Comparison of ENCODE assay signal across 8 mouse cellular contexts in the genomic region with DNA sequence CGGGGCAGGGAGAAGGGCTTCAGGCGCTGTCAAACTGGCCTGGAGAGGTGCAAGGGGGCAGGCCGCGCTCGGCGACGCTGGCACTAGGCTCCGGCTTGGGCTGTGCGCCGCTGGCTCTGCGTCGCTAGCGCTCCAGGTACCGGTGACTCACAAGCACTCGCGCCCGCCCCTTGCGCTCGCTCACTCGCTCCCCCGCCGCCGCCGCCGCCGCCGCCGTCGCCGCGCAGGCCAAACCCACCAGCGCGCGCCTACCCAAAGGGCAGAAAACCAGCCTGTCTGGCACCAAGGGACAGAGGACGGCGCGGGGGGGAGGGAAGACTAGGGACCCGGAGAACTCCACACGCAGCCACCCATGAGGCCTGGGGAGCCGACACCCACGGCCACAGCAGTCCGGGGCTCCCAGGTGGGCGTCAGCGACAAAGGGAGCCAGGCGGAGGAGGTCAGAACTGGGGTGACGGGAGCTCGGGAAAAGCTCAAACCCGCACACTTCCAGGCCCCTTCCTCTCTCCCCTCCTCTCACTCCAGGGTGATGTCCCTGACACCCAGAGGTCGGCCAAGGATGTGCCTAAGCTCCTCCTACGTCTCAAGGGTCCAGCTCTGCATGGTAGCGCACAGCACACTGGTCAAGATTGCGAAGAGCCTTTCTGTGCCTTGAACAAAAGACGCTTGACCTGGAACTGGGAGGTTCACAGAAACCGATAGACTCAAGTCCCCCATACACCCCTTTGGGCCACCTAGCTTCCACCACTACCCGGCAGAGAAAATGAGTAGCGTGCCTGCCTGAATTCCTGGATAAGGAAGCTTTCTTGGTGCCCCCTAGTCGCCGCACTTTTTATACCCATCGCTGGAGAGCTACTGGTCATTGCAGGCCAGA. TPM values are rescaled to one million over a fixed set of nuclear protein-coding genes. Genes with fewer than 3 reads are reported as not detected.
DNase-seq lines count a peak whose midpoint lies in the region; ATAC-seq and TF ChIP-seq lines count a peak whose summit lies in the region.

Gene Nebl (minus strand): TSS at position 508 of the 874 bp plus-strand sequence.

- peak within 1 kb of the TSS; percentile 64 for H3K9ac ChIP-seq in embryonic facial prominence, embryonic 12.5 days
- peak within 1 kb of the TSS; percentile 63 for H3K9ac ChIP-seq in heart, embryonic 16.5 days (ENCODE audit: low read length)
- H3K9ac ChIP-seq in lung, embryonic 14.5 days: peak within 1 kb of the TSS; percentile 65

- H3K27ac ChIP-seq in embryonic facial prominence, embryonic 12.5 days: no peak within 1 kb of the TSS
- no peak within 1 kb of the TSS; the same call in 1 of the 2 replicates for H3K27ac ChIP-seq in heart, embryonic 16.5 days (ENCODE audit: low read length)
- peak within 1 kb of the TSS; percentile 69 for H3K27ac ChIP-seq in lung, embryonic 14.5 days (ENCODE audit: low read depth)
- H3K27ac ChIP-seq in olfactory bulb, adult 2 months (ENCODE audit: insufficient read depth, low read depth, low read length): peak within 1 kb of the TSS; percentile 58

- DNase-seq in CD4-positive, CD25-positive, alpha-beta regulatory T cell, adult 2 months (ENCODE audit: low read depth, low spot score): peak; percentile 77
- DNase-seq in adrenal gland, adult 2 months: peak; percentile 79
- DNase-seq in layer of hippocampus, adult 9-10 months (ENCODE audit: low spot score): peak; percentile 22
- peak; percentile 79 for DNase-seq in lung, embryonic 14.5 days

- no peaks in the 10 kb centered on the region for H3K36me3 ChIP-seq in embryonic facial prominence, embryonic 12.5 days
- H3K36me3 ChIP-seq in heart, embryonic 16.5 days (ENCODE audit: control insufficient read depth, insufficient read depth): no peaks in the 10 kb centered on the region
- H3K36me3 ChIP-seq in lung, embryonic 14.5 days (ENCODE audit: insufficient read depth): 0 out of 2 replicates have a peak, but pooled peaks cover 4% of the 10 kb centered on the region

- peaks cover 35% of the 10 kb centered on the region for H3K27me3 ChIP-seq in embryonic facial prominence, embryonic 12.5 days
- H3K27me3 ChIP-seq in heart, embryonic 16.5 days (ENCODE audit: control insufficient read depth, insufficient read depth, low read length): peaks cover 15% of the 10 kb centered on the region
- peaks cover 5% of the 10 kb centered on the region for H3K27me3 ChIP-seq in lung, embryonic 14.5 days (ENCODE audit: insufficient read depth, low read length)

- peak; percentile 38; the same call in 1 of the 2 replicates for TF ChIP-seq POLR2A in olfactory bulb, adult 2 months (IDR thresholded peaks at IDR 0.05; ENCODE audit: insufficient read depth, low read depth, low read length)

- H3K4me3 ChIP-seq in embryonic facial prominence, embryonic 12.5 days: peak within 1 kb of the TSS; percentile 63
- peak within 1 kb of the TSS; percentile 69 for H3K4me3 ChIP-seq in heart, embryonic 16.5 days (ENCODE audit: low read length)
- peak within 1 kb of the TSS; percentile 67 for H3K4me3 ChIP-seq in lung, embryonic 14.5 days (ENCODE audit: low read depth, low read length)
- H3K4me3 ChIP-seq in olfactory bulb, adult 2 months (ENCODE audit: insufficient read depth, low read depth, low read length): peak within 1 kb of the TSS; percentile 65

- peak; percentile 79 for ATAC-seq in embryonic facial prominence, embryonic 12.5 days (ENCODE audit: insufficient number of reproducible peaks, insufficient read depth, low FRiP score, low TSS enrichment)
- ATAC-seq in heart, embryonic 16.5 days (replicated peaks; ENCODE audit: extremely low read depth, insufficient read depth, low FRiP score): peak; percentile 88
- ATAC-seq in lung, embryonic 14.5 days (ENCODE audit: insufficient read depth): peak; percentile 89
- no peak for ATAC-seq in erythroid progenitor cell, adult 5-6 weeks (replicated peaks; ENCODE audit: low FRiP score, poor library complexity, severe bottlenecking)

- peak within 1 kb of the TSS; percentile 97 for H3K4me2 ChIP-seq in embryonic facial prominence, embryonic 12.5 days (replicated peaks)
- peak within 1 kb of the TSS; percentile 99 for H3K4me2 ChIP-seq in heart, embryonic 16.5 days (ENCODE audit: low read depth, low read length)
- peak within 1 kb of the TSS; percentile 95 for H3K4me2 ChIP-seq in lung, embryonic 14.5 days

- TF ChIP-seq CTCF in lung, embryonic 14.5 days (IDR thresholded peaks at IDR 0.05; ENCODE audit: low read depth): peak; percentile 33
- no peak for TF ChIP-seq CTCF in olfactory bulb, adult 2 months (IDR thresholded peaks at IDR 0.05; ENCODE audit: insufficient read depth, low read depth, low read length)

- H3K9me3 ChIP-seq in embryonic facial prominence, embryonic 12.5 days: no peaks in the 10 kb centered on the region
- no peaks in the 10 kb centered on the region for H3K9me3 ChIP-seq in heart, embryonic 16.5 days (replicated peaks; ENCODE audit: control insufficient read depth, low read length)
- no peaks in the 10 kb centered on the region for H3K9me3 ChIP-seq in lung, embryonic 14.5 days (ENCODE audit: low read depth, low read length)

- under 1% methylated on average over 59 of the region's 59 CpGs for WGBS in embryonic facial prominence, embryonic 12.5 days
- WGBS in heart, embryonic 16.5 days: under 1% methylated on average over 55 of the region's 59 CpGs
- under 1% methylated on average over 59 of the region's 59 CpGs for WGBS in lung, embryonic 14.5 days
- WGBS in olfactory bulb, adult 2 months: 1% methylated on average over 59 of the region's 59 CpGs

- H3K4me1 ChIP-seq in embryonic facial prominence, embryonic 12.5 days: peaks cover 12% of the 10 kb centered on the region
- H3K4me1 ChIP-seq in heart, embryonic 16.5 days (ENCODE audit: control insufficient read depth, insufficient read depth, low read length): peaks cover 7% of the 10 kb centered on the region
- H3K4me1 ChIP-seq in lung, embryonic 14.5 days (ENCODE audit: insufficient read depth): peaks cover 8% of the 10 kb centered on the region; the same call in 1 of the 2 replicates
- H3K4me1 ChIP-seq in olfactory bulb, adult 2 months (ENCODE audit: control insufficient read depth, insufficient read depth, low read length): peaks cover 5% of the 10 kb centered on the region; the same call in 1 of the 2 replicates

RNA-seq across cellular contexts. Expression of gene Nebl, which starts in this region (rescaled TPM):
- 1 to 10 TPM; 7.3 to 7.4 TPM for total RNA-seq in adrenal gland, adult 2 months (2021)
- 4.8 and 5.8 TPM in 2 replicates for polyA plus RNA-seq in adrenal gland, adult 2 months (2012; rRNA removed)
- polyA plus RNA-seq in embryonic facial prominence, embryonic 12.5 days (2016; fragmentation: Nextera tagmentation; extraction: Ambion mirVana): 9.1 and 9.4 TPM in 2 replicates
- 248 and 258 TPM in 2 replicates for polyA plus RNA-seq in heart, embryonic 16.5 days (2015; fragmentation: Nextera tagmentation; extraction: Ambion mirVana)
- polyA plus RNA-seq in lung, embryonic 14.5 days (2014; fragmentation: Nextera tagmentation; extraction: Ambion mirVana): 42.5 and 46.5 TPM in 2 replicates
- polyA plus RNA-seq in olfactory bulb, adult 2 months (2012; ENCODE audit: insufficient read depth, insufficient read length, low replicate concordance, missing spikeins): 392 TPM in 1 of 2 replicates, not detected in the other
- not detected in 2 replicates for total RNA-seq in erythroid progenitor cell, adult 5-6 weeks (2015; ENCODE audit: low replicate concordance)
- not detected in 2 replicates for total RNA-seq in erythroid progenitor cell, adult 5-6 weeks (2017; ENCODE audit: low replicate concordance)

Comparison
In these comparisons a context has a peak if more than half of its experiments do, and no peak if none do; other contexts are left out.
1. RNA of gene Nebl (total RNA-seq): 7.3 to 7.4 TPM in adrenal gland, adult 2 months; not detected in erythroid progenitor cell, adult 5-6 weeks; every median in the first group is over 4 times any median in the second.
2. DNase-seq: peak in every context shown above with its lines; median percentile 79 in adrenal gland, adult 2 months; 79 in lung, embryonic 14.5 days; 77 in CD4-positive, CD25-positive, alpha-beta regulatory T cell, adult 2 months; 22 in layer of hippocampus, adult 9-10 months.
3. H3K27ac ChIP-seq: peak in lung, embryonic 14.5 days (single experiment) and olfactory bulb, adult 2 months (single experiment); none in embryonic facial prominence, embryonic 12.5 days (single experiment) and heart, embryonic 16.5 days (single experiment).
4. Peak in every context shown above with its lines, with median percentiles within 50 percentile points of each other: H3K4me2 ChIP-seq, H3K4me3 ChIP-seq and H3K9ac ChIP-seq.